Mouse (Mus musculus): ENCODE measurements around the gene Poc1a. TPM values are rescaled to one million over a fixed set of nuclear protein-coding genes. Genes with fewer than 3 reads are reported as not detected.
A peak's percentile ranks its signal among the peaks of the same experiment; 100 is the strongest.

The Poc1a gene
- total RNA-seq, 2 experiments from 2014 or later = 4.3 to 4.8 TPM

GRCm38 (mm10) chr9:106356323-106356844, 75.5 kb downstream of the Poc1a start:
- no peak for DNase-seq
- intact Hi-C loops (cut with DNase I) = no loop called here

- intact Hi-C loops (cut with DNase I) = no loop called here
- no peak for DNase-seq
Measured at GRCm38 (mm10) chr9:106357167-106357566, 76.3 kb downstream of the Poc1a start.

GRCm38 (mm10) chr9:106359297-106359696, 78.4 kb downstream of the Poc1a start:
- DNase-seq = no peak
- intact Hi-C loops (cut with DNase I) = no loop called here

GRCm38 (mm10) chr9:106361140-106361539, 80.3 kb downstream of the Poc1a start:
- intact Hi-C loops (cut with DNase I) = no loop called here
- DNase-seq = no peak

GRCm38 (mm10) chr9:106365333-106365732, 84.5 kb downstream of the Poc1a start:
- DNase-seq = no peak
- intact Hi-C loops (cut with DNase I) = loop anchor here (5.0 kb wide), 2 partner anchors 58 to 112 kb away; partner anchors contain the start of genes Parp3 and Rrp9

- DNase-seq = no peak
- intact Hi-C loops (cut with DNase I) = loop anchor here (5.0 kb wide), 2 partner anchors 59 to 111 kb away; partner anchors contain the start of genes Parp3 and Rrp9
Measured at GRCm38 (mm10) chr9:106366188-106366587, 85.3 kb downstream of the Poc1a start.

- intact Hi-C loops (cut with DNase I) = loop anchor here (5.0 kb wide), 2 partner anchors 60 to 110 kb away; partner anchors contain the start of genes Parp3 and Rrp9
- DNase-seq = no peak
Measured at GRCm38 (mm10) chr9:106367001-106367400, 86.1 kb downstream of the Poc1a start.

GRCm38 (mm10) chr9:106367592-106368111, 86.8 kb downstream of the Poc1a start:
- intact Hi-C loops (cut with DNase I) = loop anchor here (2.0 to 5.0 kb wide), 3 partner anchors 60 to 110 kb away; partner anchors contain the start of genes Parp3 and Rrp9
- peak; percentile 99 for DNase-seq

GRCm38 (mm10) chr9:106368112-106368717, 87.4 kb downstream of the Poc1a start, which contains the start of gene Dusp7:
TSS of gene Dusp7 (plus strand) at chr9:106368632.
- intact Hi-C loops (cut with DNase I) = loop anchor here (2.0 to 5.0 kb wide), 3 partner anchors 61 to 109 kb away; partner anchors contain the start of genes Parp3 and Rrp9
- DNase-seq = peak; percentile 91 to 95

GRCm38 (mm10) chr9:106368831-106369501, 88.1 kb downstream of the Poc1a start:
- DNase-seq = peak; percentile 67 to 70
- intact Hi-C loops (cut with DNase I) = loop anchor here (1.0 to 5.0 kb wide), 4 partner anchors 51 to 108 kb away; partner anchors contain the start of genes Parp3 and Rrp9

- intact Hi-C loops (cut with DNase I) = loop anchor here (1.0 to 5.0 kb wide), 4 partner anchors 50 to 107 kb away; partner anchors contain the start of genes Parp3 and Rrp9
- DNase-seq = peak; percentile 59 to 75
Measured at GRCm38 (mm10) chr9:106369801-106370485, 89.1 kb downstream of the Poc1a start.

- intact Hi-C loops (cut with DNase I) = no loop called here
- DNase-seq = no peak
Measured at GRCm38 (mm10) chr9:106370620-106371383, 89.9 kb downstream of the Poc1a start.

- no peak for DNase-seq
- intact Hi-C loops (cut with DNase I) = no loop called here
Measured at GRCm38 (mm10) chr9:106371384-106371671, 90.5 kb downstream of the Poc1a start.

GRCm38 (mm10) chr9:106371776-106372175, 90.9 kb downstream of the Poc1a start:
- intact Hi-C loops (cut with DNase I) = no loop called here
- peak; percentile 86 to 87 for DNase-seq

GRCm38 (mm10) chr9:106372431-106373412, 91.9 kb downstream of the Poc1a start:
- DNase-seq = no peak
- intact Hi-C loops (cut with DNase I) = no loop called here

GRCm38 (mm10) chr9:106373973-106374372, 93.1 kb downstream of the Poc1a start:
- intact Hi-C loops (cut with DNase I) = no loop called here
- no peak for DNase-seq

- intact Hi-C loops (cut with DNase I) = no loop called here
Measured at GRCm38 (mm10) chr9:106377247-106377646, 96.4 kb downstream of the Poc1a start.

GRCm38 (mm10) chr9:106378045-106378444, 97.2 kb downstream of the Poc1a start:
- no peak for DNase-seq
- intact Hi-C loops (cut with DNase I) = no loop called here

More at GRCm38 (mm10) chr9:106377247-106377646, 96.4 kb downstream of the Poc1a start:
- no peak for DNase-seq
